Mouse (Mus musculus): ENCODE measurements around the gene Gpn2.

Gene Gpn2

DNA sequence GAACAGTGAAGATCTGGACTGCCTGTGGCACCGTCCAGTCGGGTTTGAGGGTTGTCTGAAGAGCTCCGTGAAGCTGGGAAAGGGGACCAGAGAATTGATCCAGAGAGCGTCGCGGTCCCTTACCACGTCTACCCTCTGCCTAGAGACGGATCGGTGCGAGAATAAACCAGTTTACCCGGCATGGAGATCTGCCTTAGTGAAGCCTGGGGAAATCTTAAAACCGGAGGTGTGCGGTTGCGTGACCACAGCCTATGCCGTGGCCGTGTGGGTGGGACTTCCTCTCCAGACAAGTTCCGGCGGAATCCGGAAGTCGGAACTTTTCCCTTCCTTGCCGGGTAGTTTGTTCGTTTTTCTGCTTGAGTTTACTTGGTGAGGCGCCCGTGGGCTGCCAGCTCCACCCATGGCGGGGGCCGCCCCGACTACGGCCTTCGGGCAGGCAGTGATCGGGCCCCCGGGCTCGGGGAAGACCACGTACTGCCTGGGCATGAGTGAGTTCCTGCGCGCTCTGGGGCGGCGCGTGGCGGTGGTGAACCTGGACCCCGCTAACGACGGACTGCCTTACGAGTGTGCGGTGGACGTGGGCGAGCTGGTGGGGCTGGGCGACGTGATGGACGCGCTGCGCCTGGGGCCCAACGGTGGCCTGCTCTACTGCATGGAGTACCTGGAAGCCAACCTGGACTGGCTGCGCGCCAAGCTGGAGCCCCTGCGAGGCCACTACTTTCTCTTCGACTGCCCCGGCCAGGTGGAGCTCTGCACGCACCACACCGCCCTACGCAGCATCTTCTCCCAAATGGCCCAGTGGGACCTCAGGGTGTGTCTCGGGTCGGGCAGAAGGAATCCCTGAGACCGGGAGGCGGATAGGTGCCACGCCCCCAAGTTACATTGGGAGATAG is at the start of gene Gpn2:
Gene Gpn2 (plus strand): TSS at position 304 of the 893 bp plus-strand sequence.
- peak; percentile 95 for DNase-seq (ENCODE audit: low read depth, low spot score)

DNA sequence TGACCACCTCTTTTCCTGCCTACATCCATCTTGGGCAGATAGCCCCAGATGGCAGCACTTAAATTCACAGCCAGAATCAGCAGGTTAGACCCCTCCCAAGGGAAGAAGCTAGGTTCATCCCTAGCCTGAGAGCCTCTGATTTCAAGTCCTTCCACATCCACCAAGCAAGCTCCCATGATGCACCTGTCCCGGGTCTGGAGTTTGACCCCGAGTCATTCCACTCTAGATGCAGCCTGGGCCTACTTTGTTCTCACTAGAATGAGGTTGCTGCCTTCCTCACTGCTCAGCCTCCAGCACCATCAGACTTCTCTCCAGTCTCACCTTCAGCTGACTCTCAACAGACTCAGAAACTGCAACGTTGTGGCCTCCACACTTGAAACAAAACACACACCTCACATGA is 48.1 kb upstream of the Gpn2 start:
- DNase-seq (ENCODE audit: low read depth, low spot score), result no peak

DNA sequence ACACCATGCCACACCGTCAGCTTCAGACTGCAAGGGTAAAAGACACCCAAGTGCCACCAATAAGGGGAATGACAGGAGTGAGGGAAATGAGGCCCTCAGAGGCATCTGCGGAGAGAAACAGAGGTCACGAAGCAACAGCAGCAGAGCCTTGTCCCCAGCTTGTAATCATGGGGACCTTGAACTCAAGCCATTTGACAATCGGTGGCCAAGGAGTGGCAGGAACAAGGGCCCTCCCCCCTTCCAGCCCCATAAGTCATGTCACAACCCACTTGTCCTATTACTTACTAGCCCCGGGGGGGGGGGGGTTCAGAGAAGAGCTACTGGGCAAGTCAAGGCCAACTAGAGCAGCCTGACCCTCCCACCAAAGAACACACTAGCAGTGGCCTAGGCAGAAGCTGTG is 47.5 kb upstream of the Gpn2 start:
- DNase-seq (ENCODE audit: low read depth, low spot score), result no peak

DNA sequence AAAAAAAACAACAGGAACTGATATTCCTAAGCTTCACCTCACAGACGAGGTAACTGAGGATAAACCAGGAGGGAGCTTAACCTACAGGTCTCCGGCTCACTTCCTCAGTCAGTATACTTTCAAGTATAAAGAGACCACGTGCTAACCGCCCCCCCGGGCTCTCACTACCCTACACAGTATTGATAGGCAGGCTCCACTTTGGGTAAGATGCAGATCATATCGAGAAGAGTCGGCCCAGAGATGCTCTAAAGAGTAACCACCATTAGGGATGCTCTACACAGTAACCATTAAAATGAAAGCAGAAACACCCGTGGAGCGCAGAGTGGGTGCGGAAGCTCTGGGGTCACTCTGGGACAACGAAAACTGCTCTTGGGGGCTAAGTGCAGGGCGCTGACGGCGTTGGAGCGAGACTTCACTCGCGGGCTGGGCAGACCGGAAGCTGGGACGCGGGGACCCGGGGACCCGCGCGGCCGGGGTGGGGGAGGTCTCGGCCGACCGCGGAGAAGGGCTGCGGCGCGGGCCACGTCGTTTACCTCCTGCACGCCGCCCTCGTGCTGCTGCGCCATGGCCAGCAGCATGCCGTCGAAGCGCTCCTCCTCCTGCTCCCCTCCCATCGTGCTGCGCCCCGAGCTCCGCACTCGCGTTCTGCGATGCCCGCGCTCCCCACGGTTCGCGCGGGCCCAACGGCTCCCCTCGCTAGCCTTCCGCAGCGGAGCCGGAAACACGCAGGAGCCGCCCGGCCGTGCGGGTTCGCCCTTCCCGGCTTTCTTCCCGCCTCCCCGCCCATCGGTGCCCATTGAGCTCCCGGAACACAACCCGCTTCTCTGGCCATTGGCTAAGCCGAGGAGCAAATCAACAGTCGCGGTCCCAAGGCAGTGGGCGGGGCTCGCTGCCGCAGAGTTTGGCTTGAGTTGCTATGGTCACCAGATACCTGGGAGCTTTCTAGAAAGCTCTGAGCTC is 38.6 kb upstream of the Gpn2 start, which contains the start of gene Nudc:
Gene Nudc (minus strand): TSS at position 725 of the 960 bp plus-strand sequence.
- DNase-seq (ENCODE audit: low read depth, low spot score), result peak; percentile 98

DNA sequence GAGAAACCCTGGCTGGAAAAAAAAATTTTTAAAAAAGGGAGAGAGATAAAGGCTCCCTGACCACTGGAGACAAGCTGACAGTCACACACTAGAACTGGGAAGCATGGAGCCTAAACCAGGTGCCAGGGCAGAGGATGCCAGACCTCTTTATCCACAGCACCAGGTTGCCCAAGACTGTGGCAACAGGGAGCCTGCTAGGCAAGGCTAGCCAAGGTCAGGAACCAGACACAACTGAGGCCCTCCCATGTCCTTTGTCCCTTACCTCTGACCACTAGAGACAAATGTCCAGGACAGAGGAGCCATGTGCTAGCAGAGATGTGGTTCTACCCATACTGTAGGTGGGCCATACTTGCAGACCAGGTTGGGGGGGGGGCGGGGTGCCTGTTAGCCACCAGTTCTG is 32.1 kb upstream of the Gpn2 start:
- no peak for DNase-seq (ENCODE audit: low read depth, low spot score)

DNA sequence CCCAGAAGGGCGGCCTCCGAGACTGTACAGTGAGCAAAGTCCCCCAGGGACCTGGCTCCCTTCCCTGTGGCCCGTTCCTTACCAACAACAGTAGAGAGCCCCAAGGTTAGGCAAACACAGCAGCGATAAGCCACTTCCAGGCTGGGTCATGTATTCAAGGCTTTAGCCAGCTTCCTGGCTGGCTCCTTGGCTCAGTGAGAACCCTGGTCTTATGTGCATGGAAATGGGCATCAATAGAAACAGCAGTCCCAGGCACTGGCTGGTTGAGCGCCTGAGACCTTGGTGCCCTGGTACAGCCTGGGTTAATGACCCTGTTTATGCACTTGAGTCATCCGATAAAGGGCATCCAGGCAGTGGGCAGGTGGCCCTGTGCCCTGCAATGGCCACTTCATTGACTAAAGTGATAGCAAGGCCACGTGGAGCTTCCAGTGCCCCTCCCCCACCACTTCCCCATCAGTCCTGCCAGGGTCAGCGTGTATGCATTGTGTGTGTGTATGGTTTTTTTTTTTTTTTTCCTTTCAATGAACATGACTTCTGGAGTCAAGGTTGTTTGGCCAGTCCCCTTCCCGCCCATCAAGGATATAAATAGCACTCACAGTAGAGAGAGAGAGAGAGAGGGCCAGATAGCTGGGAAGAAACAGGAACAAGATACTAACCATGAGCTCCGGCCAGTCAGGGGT is 31.3 kb upstream of the Gpn2 start, which contains the start of gene Nr0b2:
Gene Nr0b2 (plus strand): TSS at position 609 of the 680 bp plus-strand sequence.
- no peak for DNase-seq (ENCODE audit: low read depth, low spot score)

DNA sequence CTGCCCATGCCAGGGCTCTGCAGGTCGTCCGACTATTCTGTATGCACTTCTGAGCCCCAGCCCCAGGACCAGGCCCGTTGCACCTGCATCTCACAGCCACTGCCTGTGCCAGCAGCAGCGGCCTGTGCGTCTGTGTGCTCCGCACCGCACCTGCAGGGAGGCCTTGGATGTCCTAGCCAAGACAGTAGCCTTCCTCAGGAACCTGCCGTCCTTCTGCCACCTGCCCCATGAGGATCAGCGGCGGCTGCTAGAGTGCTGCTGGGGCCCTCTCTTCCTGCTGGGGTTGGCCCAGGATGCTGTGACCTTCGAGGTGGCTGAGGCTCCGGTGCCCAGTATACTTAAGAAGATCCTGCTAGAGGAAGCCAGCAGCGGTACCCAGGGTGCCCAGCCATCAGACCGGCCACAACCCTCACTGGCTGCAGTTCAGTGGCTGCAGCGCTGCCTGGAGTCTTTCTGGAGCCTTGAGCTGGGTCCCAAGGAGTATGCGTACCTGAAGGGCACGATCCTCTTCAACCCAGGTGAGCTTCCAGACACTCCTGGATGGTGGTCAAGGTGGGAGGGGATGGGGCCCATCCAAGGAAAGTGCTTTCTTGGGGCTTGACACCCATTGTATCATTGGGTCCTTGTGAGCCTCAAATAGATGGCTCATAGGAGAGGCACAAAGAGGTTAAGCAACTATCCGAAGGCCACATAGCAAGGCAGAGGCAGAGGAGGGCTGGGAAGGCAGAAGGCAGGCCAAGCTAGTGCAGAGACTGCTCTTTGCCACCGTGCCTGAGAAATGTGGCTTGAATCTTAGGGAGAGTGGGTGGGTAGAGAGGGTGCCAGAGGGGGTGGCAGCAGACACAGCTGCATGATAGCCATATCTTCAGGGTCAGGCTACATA is 30.5 kb upstream of the Gpn2 start:
- DNase-seq (ENCODE audit: low read depth, low spot score), result peak; percentile 9

DNA sequence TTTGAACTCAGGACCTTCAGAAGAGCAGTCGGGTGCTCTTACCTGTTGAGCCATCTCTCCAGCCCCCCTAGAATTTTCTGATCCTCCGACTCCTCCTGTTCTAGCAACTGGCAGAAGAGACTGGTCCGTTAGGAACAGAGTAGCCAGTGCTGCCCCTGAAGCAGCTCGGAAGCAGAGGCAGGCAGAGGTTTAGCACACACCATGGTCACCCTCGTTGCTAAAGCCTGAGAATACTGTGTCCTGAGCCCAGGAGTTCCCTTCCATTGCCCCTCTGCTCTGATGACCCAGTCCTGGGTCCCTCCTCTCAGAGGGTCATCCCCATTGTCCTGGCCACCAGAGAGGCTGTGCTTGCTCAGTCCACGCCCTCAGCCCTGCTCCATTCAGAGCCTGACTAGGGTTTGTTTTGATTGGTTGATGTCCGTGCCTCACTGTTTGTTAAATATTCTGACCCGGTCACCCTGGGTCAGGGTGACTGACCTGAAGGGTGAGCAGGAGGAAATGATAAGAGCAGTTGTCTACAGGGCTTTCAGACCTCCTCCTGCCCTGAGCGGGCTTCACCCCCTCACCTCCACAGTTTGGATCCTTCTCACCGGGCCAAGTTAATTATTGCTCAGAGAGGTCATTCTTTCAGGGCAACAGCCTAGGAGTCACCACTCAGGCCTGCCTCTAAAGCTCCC is 27.0 kb upstream of the Gpn2 start:
- no peak for DNase-seq (ENCODE audit: low read depth, low spot score)

DNA sequence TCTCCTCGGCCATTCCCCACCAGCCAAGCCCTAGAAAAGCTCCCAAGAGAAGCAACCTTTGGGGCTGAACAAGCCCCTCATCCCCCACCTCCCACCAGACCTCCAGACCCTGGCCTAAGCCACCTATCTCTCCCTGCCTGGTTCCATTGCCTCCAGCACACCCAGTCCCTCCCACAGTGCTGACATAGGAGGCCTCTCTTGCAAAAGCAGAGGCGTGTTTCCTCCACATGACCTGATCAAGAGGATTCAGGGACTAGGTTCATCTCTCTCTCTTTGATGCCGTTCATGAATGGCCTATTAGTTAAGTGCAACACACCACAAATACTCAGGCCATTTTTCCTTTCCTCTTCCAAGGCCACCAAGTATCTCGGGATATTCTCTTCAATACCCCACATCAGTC is 24.3 kb upstream of the Gpn2 start:
- no peak for DNase-seq (ENCODE audit: low read depth, low spot score)

DNA sequence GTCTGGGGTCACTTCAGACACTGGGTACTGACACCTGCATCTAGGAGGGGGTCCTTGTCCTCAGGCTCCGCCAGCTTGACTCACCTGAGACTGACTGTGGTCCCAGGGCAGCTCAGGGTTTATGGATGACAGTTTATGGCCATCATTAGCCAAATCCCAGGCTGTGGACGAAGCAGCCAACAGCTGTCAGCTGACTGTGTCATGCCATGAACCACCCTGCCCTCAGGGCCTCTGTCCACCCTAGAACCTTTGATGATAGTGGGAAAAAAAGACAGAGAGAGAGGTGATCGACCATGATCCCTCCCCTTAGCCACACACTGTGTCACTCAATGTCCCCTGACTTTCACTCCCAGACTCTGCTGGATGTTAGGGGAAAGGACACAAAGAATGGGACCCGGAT is 22.5 kb upstream of the Gpn2 start:
- DNase-seq (ENCODE audit: low read depth, low spot score), result no peak

DNA sequence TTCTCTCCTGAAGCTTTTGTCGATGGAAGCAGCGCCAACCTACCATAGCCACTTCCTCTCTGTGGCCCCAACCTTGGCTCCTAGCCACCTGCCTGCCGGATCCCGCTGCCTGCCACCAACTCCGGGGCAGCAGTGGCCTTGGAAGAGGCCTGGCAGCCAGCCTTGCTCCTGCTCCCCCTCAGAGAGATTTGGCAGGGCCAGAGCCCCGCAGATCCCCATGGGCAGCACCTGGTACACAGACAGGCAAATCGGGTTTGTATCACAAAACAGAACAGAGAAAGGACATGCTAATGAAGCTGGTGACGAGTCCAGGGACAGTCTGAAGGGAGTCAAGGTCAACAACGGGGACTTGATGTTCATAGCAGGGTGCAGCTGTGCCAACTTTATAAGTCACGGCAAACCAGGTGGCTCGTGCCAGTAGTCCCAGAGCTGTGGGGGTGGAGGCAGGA is 21.0 kb upstream of the Gpn2 start:
- DNase-seq (ENCODE audit: low read depth, low spot score), result peak; percentile 89

DNA sequence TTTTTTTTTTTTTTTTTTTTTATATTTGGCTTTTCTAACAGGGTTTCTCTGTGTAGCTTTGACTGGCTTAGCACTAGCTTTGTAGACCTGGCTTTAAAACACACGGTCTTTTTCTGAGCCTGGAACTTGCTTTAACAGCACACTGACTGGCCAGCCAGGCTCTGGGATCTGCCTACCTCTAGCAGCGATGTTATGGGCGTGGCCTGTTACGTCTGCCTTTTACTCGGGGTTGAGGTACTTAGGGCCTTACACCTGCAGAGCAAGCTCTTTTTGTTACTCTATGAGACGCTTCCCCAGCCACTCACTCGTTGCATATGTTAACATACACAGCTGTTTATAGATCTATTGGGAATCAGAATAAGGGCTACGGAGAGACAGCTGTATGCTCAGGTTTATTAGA is 16.9 kb upstream of the Gpn2 start:
- DNase-seq (ENCODE audit: low read depth, low spot score), result no peak

DNA sequence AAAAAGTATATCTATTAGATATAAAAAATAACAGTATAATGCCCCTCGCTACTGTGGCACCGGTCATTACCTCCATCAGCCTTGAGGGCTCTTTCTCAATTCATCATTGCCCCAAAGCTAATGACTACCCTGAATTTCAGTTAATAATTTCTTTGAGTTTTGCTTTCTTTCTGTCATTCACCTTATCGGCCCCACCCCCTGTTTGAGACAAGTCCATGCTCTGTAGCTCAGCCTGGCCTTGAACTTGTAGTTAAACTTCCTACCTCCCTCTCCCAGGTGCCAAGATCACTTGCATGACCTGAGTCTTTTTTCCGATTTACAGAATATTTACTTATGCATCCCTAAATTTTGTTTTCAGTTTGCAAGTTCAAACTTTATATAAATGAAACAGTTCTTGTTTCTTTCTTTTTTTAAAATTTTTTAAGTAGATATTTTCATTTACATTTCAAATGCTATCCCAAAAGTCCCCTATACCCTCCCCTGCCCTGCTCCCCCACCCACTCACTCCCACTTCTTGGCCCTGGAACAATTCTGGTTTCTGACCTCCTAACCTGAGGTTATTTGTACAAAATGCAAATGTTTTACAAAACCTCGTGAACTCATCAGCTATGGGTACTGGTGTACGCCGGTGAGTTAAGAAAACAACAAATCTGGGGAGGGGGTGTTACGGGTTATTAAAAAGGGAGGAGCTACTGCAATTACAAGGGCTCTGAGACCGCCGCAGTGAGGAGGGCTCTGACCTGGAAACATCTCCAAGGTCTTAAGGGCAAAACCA is 14.7 kb upstream of the Gpn2 start:
- no peak for DNase-seq (ENCODE audit: low read depth, low spot score)

DNA sequence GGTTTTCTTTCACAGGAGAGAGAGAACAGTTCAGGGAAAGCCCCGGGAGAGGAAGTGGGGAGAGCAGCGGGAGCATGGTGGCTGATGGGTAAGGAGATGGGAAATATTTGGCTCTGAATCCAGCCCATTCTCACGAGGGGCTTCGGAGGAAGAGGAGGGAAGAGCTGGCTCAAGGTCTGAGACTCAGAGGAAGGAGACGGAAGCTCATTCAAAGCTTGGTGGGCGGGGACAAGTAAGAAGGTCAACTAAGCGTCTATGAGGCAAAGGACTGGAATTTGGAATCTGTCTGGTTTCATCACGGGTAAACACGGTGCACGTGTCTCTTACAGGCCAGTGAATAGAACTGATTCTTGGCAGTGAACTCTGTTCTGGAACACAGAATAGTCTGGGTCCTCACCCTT is 14.1 kb upstream of the Gpn2 start:
- no peak for DNase-seq (ENCODE audit: low read depth, low spot score)

DNA sequence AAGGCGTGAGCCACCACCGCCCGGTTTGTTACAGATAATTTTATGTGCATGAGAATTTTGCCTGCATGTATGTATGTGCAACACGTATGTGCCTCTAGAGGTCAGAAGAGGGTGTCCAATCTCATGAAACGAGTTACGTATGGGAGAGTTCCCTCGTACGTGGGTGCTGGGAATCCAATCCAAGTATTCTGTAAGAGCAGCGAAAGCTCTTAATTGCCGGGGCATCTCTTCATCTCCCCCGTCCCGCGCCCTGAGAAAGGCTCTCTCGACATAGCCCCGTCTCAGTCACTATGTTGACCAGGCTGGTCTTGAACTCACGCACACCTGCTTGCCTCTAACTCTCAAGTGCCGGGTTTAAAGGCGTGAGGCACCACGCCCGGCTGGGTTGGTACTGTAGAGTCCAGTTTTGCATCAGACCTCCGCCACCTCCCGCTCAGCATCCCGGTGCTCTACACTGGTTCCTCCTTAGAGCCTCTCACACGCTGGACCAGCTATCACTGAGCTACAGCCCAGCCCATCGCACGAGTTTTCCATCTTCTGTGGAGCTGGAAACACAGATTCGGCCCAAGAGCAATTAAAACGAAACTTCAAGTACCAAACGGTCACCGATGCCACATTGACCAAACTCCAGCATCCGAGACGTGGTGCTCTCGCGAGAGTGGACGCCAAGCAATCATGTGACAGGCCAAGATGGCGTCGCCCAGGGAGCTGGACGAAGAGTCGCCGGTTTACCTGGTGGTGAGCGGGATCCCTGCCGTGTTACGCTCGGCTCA is 9.9 kb upstream of the Gpn2 start, which contains the start of gene Gpatch3:
Gene Gpatch3 (plus strand): TSS at position 676 of the 773 bp plus-strand sequence.
- peak; percentile 97 for DNase-seq (ENCODE audit: low read depth, low spot score)

DNA sequence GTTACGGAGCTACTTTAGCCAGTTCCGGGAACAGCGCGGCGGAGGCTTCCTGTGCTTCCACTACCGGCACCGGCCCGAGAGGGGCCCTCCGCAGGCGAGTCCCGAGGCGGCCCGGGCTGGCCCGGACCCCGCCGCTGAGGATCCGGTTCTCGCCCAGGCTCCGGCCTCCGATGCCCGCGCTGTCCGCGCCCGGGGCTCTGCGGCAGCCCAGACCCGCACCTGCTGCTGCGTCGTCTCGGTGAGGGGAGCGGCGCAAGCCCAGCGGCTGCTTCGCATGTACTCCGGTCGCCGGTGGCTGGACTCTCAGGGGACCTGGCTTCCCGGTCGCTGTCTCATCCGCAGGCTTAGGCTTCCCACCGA is 9.3 kb upstream of the Gpn2 start:
- DNase-seq (ENCODE audit: low read depth, low spot score), result no peak

DNA sequence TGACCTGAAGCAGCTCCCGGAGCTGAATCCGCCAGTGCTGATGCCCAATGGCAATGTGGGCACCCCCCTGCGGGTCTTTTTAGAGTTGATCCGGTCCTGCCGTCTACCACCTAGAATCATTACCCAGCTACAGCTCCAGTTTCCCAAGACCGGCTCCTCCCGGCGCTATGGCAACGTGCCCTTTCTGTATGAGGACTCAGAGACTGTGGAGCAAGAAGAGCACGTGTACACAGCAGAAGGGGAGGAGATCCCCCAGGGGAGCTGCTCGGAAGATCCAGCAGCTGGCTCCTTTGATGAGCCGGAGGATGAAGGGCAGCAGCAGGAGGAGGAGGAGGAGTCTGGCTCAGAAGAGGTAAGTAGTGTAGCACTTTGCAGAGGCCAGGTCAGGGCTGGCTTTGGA is 6.2 kb upstream of the Gpn2 start:
- no peak for DNase-seq (ENCODE audit: low read depth, low spot score)

DNA sequence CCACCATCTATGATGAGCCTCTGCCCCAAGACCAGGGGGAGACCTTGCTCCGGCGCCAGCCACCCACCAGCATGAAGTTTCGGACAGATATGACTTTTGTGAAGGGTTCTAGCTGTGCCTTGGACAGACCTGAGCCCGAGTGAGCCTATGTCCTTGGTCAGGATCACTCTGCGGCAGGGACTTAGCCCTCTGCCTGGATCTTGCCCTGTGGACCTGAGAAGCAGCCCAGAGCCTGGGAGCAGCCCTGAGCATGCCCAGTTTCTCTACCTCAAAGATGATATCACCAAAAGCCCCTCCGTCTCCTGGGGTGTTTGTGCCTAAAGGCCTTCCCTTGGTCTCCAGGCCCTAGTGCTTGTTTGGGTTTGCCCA is 488 bp upstream of the Gpn2 start:
- DNase-seq (ENCODE audit: low read depth, low spot score), result no peak

DNA sequence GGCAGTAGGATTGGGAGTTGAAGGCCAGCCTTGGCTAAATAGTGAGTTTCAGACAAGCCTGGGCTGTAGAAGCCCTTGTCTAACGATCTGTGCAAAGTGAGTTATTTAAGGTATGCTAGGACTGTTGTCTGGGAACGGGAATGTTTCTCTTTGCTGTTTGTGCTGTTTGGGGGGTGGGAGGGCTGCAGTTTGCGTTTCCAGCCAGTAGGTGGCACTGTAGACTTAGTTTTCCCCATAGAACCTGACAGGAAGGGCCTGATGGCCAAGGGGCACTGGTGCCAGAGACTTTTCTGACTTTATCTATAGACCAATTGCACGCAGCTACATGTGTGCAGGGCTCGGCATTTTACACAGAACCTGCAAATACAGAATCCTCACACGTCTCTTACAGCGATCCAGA is 8.4 kb downstream of the Gpn2 start:
- DNase-seq (ENCODE audit: low read depth, low spot score), result peak; percentile 68

Measured in brain, adult 2 months (tissue).